Mouse (Mus musculus) heart, embryonic 12.5 days (tissue): ENCODE results near the gene Mafg. TPM values are rescaled to one million over a fixed set of nuclear protein-coding genes. Genes with fewer than 3 reads are reported as not detected.

Experiments used
- ATAC-seq: fragments of 200-750 bp; cut with Nextera tagmentation; 2 replicates; pipeline ENCODE4 v1.8.0; 2017; ENCODE audit warnings: moderate TSS enrichment, moderate library complexity; ENCODE audit not compliant: insufficient number of reproducible peaks, low FRiP score
- H3K27ac ChIP-seq: fragments of 300-500 bp; sonication (generic); 2 replicates; pipeline ENCODE4 v1.5.1; 2016; ENCODE audit warnings: mild to moderate bottlenecking, moderate library complexity; ENCODE audit not compliant: poor library complexity, severe bottlenecking
- H3K27me3 ChIP-seq: fragments of 300-500 bp; sonication (generic); replicated peaks from 2 replicates; pipeline ENCODE4 v1.6.1; 2016; ENCODE audit warnings: mild to moderate bottlenecking, moderate library complexity
- H3K36me3 ChIP-seq: fragments of 300-500 bp; sonication (generic); 2 replicates; pipeline ENCODE4 v1.6.1; 2016; ENCODE audit warnings: mild to moderate bottlenecking, moderate library complexity
- H3K4me1 ChIP-seq: fragments of 300-500 bp; sonication (generic); replicated peaks from 2 replicates; pipeline ENCODE4 v1.6.1; 2016; ENCODE audit warnings: mild to moderate bottlenecking
- H3K4me2 ChIP-seq: fragments of 300-500 bp; sonication (generic); 2 replicates; pipeline ENCODE4 v1.6.1; 2016; ENCODE audit warnings: mild to moderate bottlenecking, moderate library complexity
- H3K4me3 ChIP-seq: fragments of 300-500 bp; sonication (generic); 2 replicates; pipeline ENCODE4 v1.5.1; 2016; ENCODE audit warnings: mild to moderate bottlenecking
- H3K9ac ChIP-seq: fragments of 300-500 bp; sonication (generic); 2 replicates; pipeline ENCODE4 v1.6.1; 2016; ENCODE audit warnings: mild to moderate bottlenecking, moderate library complexity
- H3K9me3 ChIP-seq: fragments of 300-500 bp; sonication (generic); replicated peaks from 2 replicates; pipeline ENCODE4 v1.6.1; 2016; ENCODE audit warnings: mild to moderate bottlenecking, moderate library complexity
- WGBS: fragments of 180-500 bp; shearing (Covaris S2); methylation state at CpG from one replicate; pipeline ENCODE4 v1.1.7; 2016; 5-methylcytosine and 5-hydroxymethylcytosine counted together
- polyA plus RNA-seq: library from polyadenylated mRNA; unstranded; fragments of >200 nt; fragmentation: Nextera tagmentation; extraction: Ambion mirVana; gene quantifications from 2 replicates; pipeline ENCODE4 v1.2.1, GENCODE M21; 2016

Gene Mafg
- polyA plus RNA-seq, 1 experiment from 2014 or later: 31.5 TPM

DNA sequence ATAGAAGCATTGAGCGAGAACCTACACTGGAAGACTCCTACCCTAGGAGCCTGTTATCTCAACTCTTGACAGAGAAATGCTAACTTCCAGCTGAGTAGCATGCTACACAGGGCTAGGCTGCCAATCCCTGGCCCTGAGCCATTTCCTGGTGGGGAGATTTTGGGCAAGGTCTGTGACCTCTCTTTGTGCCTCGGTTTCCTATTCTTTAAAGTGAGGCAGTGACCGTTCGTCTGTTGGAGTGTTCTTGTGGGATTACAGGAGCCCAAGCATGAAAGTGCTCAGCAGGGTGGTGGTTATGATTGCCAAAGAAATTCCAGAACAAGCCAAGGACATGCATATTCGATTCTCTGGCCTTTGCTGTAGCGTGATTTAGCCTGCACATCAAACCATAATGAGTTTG lies 29.4 kb upstream of the Mafg start:
- Histone ChIP-seq H3K9me3 (no peaks in the 10 kb centered on the region), H3K36me3 (no peaks in the 10 kb centered on the region), H3K27me3 (peaks cover 76% of the 10 kb centered on the region), H3K4me2 (no peak overlapping the region), H3K4me1 (peaks cover 51% of the 10 kb centered on the region), H3K9ac (no peak overlapping the region), H3K4me3 (no peak overlapping the region), H3K27ac (no peak overlapping the region)
- WGBS: 53% methylated on average over 6 of the region's 6 CpGs
- no peak for ATAC-seq

DNA sequence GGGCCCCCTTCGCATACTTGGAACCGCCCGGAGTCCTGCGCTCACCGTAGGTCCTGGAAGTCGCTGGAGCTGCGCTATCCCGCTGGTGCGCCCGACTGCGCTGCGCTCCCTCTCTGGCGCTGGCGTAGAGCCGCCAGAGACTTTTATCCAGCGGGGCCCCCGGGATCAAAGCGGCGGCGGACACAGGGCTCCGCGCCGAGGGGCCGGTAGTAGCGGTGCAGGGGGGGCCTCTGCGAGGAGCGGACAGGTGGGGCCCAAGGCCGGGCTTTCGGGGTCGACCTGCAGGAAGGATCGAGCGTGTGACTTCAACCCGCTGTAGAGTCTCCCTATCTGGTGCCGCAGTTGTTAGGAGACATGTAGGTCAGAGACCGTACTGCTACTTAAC lies 27.7 kb upstream of the Mafg start, which contains the start of gene Notum:
Gene Notum (minus strand): TSS at position 100 of the 385 bp plus-strand sequence.
- Histone ChIP-seq H3K4me1 (peaks cover 42% of the 10 kb centered on the region), H3K9ac (peak within 1 kb of the TSS; percentile 51), H3K4me2 (peak within 1 kb of the TSS; percentile 78), H3K4me3 (peak within 1 kb of the TSS; percentile 51), H3K27ac (no peak within 1 kb of the TSS), H3K9me3 (no peaks in the 10 kb centered on the region), H3K36me3 (no peaks in the 10 kb centered on the region), H3K27me3 (peaks cover 93% of the 10 kb centered on the region)
- WGBS: under 1% methylated on average over 35 of the region's 35 CpGs
- no peak for ATAC-seq

- H3K4me1 ChIP-seq: peaks cover 38% of the 10 kb centered on the region
- peak overlapping the region; percentile 51 for H3K9ac ChIP-seq
- peak overlapping the region; percentile 78 for H3K4me2 ChIP-seq
- H3K27ac ChIP-seq: no peak overlapping the region
- ATAC-seq: peak; percentile 23; the same call in 1 of the 2 replicates
- under 1% methylated on average over 89 of the region's 95 CpGs for WGBS
- H3K36me3 ChIP-seq: no peaks in the 10 kb centered on the region
- H3K27me3 ChIP-seq: peaks cover 97% of the 10 kb centered on the region
- peak overlapping the region; percentile 51 for H3K4me3 ChIP-seq
- H3K9me3 ChIP-seq: no peaks in the 10 kb centered on the region
These were observed 27.1 kb upstream of the Mafg start for GRCm38 (mm10) chr11:120660301-120661075.

DNA sequence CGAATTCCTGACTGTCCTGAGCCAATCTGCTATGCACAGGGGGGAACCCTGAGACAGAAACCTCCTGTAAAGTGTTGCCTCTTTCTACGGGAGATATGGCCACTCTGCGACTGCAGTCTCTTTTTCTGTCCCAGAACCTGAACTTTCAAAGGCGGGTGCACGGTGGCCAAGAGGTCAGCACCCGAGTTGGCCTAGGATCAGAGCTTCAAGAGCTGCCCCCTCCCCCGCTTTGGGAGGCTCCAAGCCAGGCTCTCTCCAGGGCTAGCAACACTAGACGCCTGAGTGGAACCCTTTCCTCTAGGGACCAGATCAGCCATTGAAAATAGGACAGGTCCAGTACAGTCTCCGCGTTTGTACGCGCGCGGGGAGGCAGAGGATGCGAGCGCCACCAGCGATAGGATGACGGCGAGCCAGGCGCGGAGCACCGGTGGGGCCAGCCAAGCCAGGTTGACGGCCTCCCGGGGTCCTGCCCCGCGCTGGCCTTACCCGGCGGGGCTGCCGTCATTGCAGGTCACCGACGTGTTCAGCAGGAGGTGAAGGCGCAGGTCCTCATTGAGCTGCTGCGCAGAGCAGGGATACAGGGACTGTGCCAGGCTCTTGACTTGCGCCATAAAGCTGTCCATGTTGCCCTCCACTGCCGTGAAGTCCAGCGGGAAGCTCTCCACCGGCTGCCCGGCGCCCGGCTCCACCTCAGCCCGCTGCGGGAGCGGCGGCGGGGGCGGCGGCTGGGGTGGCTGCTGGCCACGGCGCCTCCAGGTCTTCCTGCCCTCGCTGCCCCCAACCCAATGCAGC lies 26.3 kb upstream of the Mafg start:
- Histone ChIP-seq H3K4me2 (peak overlapping the region; percentile 78), H3K4me1 (peaks cover 38% of the 10 kb centered on the region), H3K27me3 (peaks cover 93% of the 10 kb centered on the region), H3K27ac (no peak overlapping the region), H3K9me3 (no peaks in the 10 kb centered on the region), H3K36me3 (no peaks in the 10 kb centered on the region), H3K9ac (peak overlapping the region; percentile 51; the same call in 1 of the 2 replicates), H3K4me3 (peak overlapping the region; percentile 51)
- WGBS: 3% methylated on average over 50 of the region's 50 CpGs
- ATAC-seq: no peak

GRCm38 (mm10) chr11:120658876-120659410 lies 25.5 kb upstream of the Mafg start:
- Histone ChIP-seq H3K4me2 (peak overlapping the region; percentile 78), H3K9me3 (no peaks in the 10 kb centered on the region), H3K27ac (no peak overlapping the region), H3K4me1 (peaks cover 40% of the 10 kb centered on the region), H3K9ac (no peak overlapping the region), H3K4me3 (peak overlapping the region; percentile 51), H3K27me3 (peaks cover 93% of the 10 kb centered on the region), H3K36me3 (no peaks in the 10 kb centered on the region)
- no peak for ATAC-seq
- 5% methylated on average over 24 of the region's 24 CpGs for WGBS

GRCm38 (mm10) chr11:120657301-120657700 lies 23.9 kb upstream of the Mafg start:
- 82% methylated on average over 4 of the region's 4 CpGs for WGBS
- Histone ChIP-seq H3K4me2 (no peak overlapping the region), H3K4me3 (no peak overlapping the region), H3K36me3 (no peaks in the 10 kb centered on the region), H3K9me3 (no peaks in the 10 kb centered on the region), H3K27ac (no peak overlapping the region), H3K9ac (no peak overlapping the region), H3K4me1 (peaks cover 33% of the 10 kb centered on the region), H3K27me3 (peaks cover 78% of the 10 kb centered on the region)
- no peak for ATAC-seq

DNA sequence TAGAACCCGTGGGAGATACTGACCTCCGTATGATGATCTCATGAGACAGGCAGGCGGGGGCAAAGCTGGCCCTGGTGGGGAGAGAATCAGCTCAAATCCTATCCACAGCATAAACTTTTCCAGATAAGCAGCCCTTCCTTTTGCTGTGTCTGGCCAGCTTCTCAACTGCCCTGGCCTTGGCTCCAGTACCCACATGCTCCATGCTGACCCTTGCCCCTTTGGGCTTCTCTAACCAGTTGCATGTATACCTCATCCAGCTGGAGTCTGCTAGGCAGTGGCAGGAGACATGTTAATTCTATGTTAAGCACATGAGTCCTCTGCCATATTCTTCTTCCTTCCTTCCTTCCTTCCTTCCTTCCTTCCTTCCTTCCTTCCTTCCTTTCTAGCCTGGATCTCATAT lies 21.3 kb upstream of the Mafg start:
- H3K27me3 ChIP-seq: peaks cover 52% of the 10 kb centered on the region
- 64% methylated on average over 3 of the region's 3 CpGs for WGBS

GRCm38 (mm10) chr11:120651872-120652271 lies 18.5 kb upstream of the Mafg start:
- no peak overlapping the region for H3K27ac ChIP-seq
- H3K4me3 ChIP-seq: no peak overlapping the region
- peaks cover 37% of the 10 kb centered on the region for H3K27me3 ChIP-seq
- no peak for ATAC-seq
- no peak overlapping the region for H3K4me2 ChIP-seq
- H3K4me1 ChIP-seq: peaks cover 18% of the 10 kb centered on the region
- WGBS: 65% methylated on average over 3 of the region's 3 CpGs
- H3K9ac ChIP-seq: no peak overlapping the region
- H3K36me3 ChIP-seq: no peaks in the 10 kb centered on the region
- H3K9me3 ChIP-seq: no peaks in the 10 kb centered on the region

More for the DNA sequence above, 21.3 kb upstream of the Mafg start:
- Histone ChIP-seq H3K9ac (no peak overlapping the region), H3K4me1 (peaks cover 15% of the 10 kb centered on the region), H3K4me3 (no peak overlapping the region), H3K27ac (no peak overlapping the region), H3K36me3 (no peaks in the 10 kb centered on the region), H3K4me2 (no peak overlapping the region), H3K9me3 (no peaks in the 10 kb centered on the region)
- ATAC-seq: no peak

DNA sequence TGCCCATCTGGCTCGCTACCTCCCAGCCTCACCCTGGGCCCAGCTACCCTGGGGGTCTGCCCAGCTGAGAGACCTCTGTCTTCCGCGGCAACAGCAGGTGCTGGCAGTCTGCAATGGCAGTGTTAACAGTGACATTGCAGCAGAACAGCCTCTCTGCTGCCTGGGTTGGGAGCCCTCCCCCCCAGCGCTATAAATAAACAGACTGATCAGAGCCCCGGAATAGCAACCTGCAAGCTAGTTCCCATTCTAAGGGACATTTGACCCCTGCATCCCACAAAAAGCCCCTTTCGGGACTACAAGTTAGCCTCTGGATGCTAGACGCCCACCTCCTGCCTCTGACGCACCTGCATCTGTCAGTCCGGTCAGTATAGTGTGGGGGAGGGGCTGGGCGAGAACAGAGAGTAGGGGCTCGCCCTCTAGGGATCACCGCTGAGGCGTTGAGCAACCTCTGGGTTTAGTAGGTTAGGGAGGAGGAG lies 14.6 kb upstream of the Mafg start, which contains the start of gene Myadml2:
Gene Myadml2 (minus strand): TSS at position 158 of the 476 bp plus-strand sequence.
- 0 out of 2 replicates have a peak, but pooled peaks have one; percentile 27 for ATAC-seq

GRCm38 (mm10) chr11:120647047-120647830 lies 13.8 kb upstream of the Mafg start:
- no peak for ATAC-seq
- peak overlapping the region; percentile 52 for H3K4me3 ChIP-seq
- H3K4me1 ChIP-seq: peaks cover 25% of the 10 kb centered on the region
- H3K36me3 ChIP-seq: no peaks in the 10 kb centered on the region
- peak overlapping the region; percentile 82 for H3K9ac ChIP-seq
- H3K27me3 ChIP-seq: peaks cover 14% of the 10 kb centered on the region; the same call in 1 of the 2 replicates
- H3K4me2 ChIP-seq: peak overlapping the region; percentile 74
- H3K9me3 ChIP-seq: no peaks in the 10 kb centered on the region
- 64% methylated on average over 35 of the region's 35 CpGs for WGBS
- peak overlapping the region; percentile 90 for H3K27ac ChIP-seq

More for the DNA sequence above, 14.6 kb upstream of the Mafg start, which contains the start of gene Myadml2:
- peak within 1 kb of the TSS; percentile 74 for H3K4me2 ChIP-seq
- WGBS: 5% methylated on average over 13 of the region's 13 CpGs
- no peaks in the 10 kb centered on the region for H3K36me3 ChIP-seq
- peak within 1 kb of the TSS; percentile 52 for H3K4me3 ChIP-seq
- H3K4me1 ChIP-seq: peaks cover 17% of the 10 kb centered on the region
- peaks cover 14% of the 10 kb centered on the region; the same call in 1 of the 2 replicates for H3K27me3 ChIP-seq
- peak within 1 kb of the TSS; percentile 82 for H3K9ac ChIP-seq
- peak within 1 kb of the TSS; percentile 90 for H3K27ac ChIP-seq
- no peaks in the 10 kb centered on the region for H3K9me3 ChIP-seq
